Mouse (Mus musculus) liver, embryonic 13.5 days (tissue): ENCODE data around the gene Tnfaip3. TPM values are rescaled to one million over a fixed set of nuclear protein-coding genes. Genes with fewer than 3 reads are reported as not detected.

Experiments used
- ATAC-seq: fragments of 200-750 bp; cut with Nextera tagmentation; 2 replicates; pipeline ENCODE4 v1.8.0; 2017; ENCODE audit warnings: low read depth, mild to moderate bottlenecking, moderate number of reproducible peaks, moderate library complexity
- DNase-seq: peaks from one replicate; pipeline ENCODE4 v3.0.0; 2022
- H3K27ac ChIP-seq: fragments of 300-500 bp; sonication (generic); 2 replicates; pipeline ENCODE4 v1.5.1; 2015; ENCODE audit warnings: moderate library complexity, mild to moderate bottlenecking, inconsistent platforms
- H3K27me3 ChIP-seq: fragments of 300-500 bp; sonication (generic); 2 replicates; pipeline ENCODE4 v1.6.1; 2015; ENCODE audit warnings: mild to moderate bottlenecking, inconsistent platforms
- H3K36me3 ChIP-seq: fragments of 300-500 bp; sonication (generic); 2 replicates; pipeline ENCODE4 v1.6.1; 2015; ENCODE audit warnings: mild to moderate bottlenecking, inconsistent platforms
- H3K4me1 ChIP-seq: fragments of 300-500 bp; sonication (generic); replicated peaks from 2 replicates; pipeline ENCODE4 v1.6.1; 2015; ENCODE audit warnings: inconsistent platforms
- H3K4me2 ChIP-seq: fragments of 300-500 bp; sonication (generic); 2 replicates; pipeline ENCODE4 v1.6.1; 2015; ENCODE audit warnings: inconsistent platforms, mild to moderate bottlenecking, moderate library complexity
- H3K4me3 ChIP-seq: fragments of 300-500 bp; sonication (generic); replicated peaks from 2 replicates; pipeline ENCODE4 v1.5.1; 2015; ENCODE audit warnings: mild to moderate bottlenecking, inconsistent platforms
- H3K9ac ChIP-seq: fragments of 300-500 bp; sonication (generic); 2 replicates; pipeline ENCODE4 v1.6.1; 2015; ENCODE audit warnings: mild to moderate bottlenecking, inconsistent platforms
- H3K9me3 ChIP-seq: fragments of 300-500 bp; sonication (generic); replicated peaks from 2 replicates; pipeline ENCODE4 v1.6.1; 2016; ENCODE audit warnings: inconsistent platforms
- WGBS: fragments of 180-500 bp; shearing (Covaris S2); methylation state at CpG from one replicate; pipeline ENCODE4 v1.1.7; 2015; ENCODE audit not compliant: insufficient replicate concordance; 5-methylcytosine and 5-hydroxymethylcytosine counted together
- polyA plus RNA-seq: library from polyadenylated mRNA; unstranded; fragments of >200 nt; fragmentation: Nextera tagmentation; extraction: Ambion mirVana; gene quantifications from 2 replicates; pipeline ENCODE4 v1.2.1, GENCODE M21; 2015

Gene Tnfaip3
- polyA plus RNA-seq, 1 experiment from 2014 or later, result 0.71 TPM

GRCm38 (mm10) chr10:19040147-19040546 lies 24.7 kb upstream of the Tnfaip3 start:
- H3K9ac ChIP-seq, result no peak overlapping the region
- H3K4me2 ChIP-seq, result no peak overlapping the region
- H3K36me3 ChIP-seq, result no peaks in the 10 kb centered on the region
- ATAC-seq (no peak), DNase-seq (no peak)
- no peaks in the 10 kb centered on the region for H3K27me3 ChIP-seq
- WGBS, result 71% methylated on average over 2 of the region's 2 CpGs
- no peak overlapping the region for H3K4me3 ChIP-seq
- no peaks in the 10 kb centered on the region for H3K4me1 ChIP-seq
- H3K9me3 ChIP-seq, result no peaks in the 10 kb centered on the region
- no peak overlapping the region for H3K27ac ChIP-seq

DNA sequence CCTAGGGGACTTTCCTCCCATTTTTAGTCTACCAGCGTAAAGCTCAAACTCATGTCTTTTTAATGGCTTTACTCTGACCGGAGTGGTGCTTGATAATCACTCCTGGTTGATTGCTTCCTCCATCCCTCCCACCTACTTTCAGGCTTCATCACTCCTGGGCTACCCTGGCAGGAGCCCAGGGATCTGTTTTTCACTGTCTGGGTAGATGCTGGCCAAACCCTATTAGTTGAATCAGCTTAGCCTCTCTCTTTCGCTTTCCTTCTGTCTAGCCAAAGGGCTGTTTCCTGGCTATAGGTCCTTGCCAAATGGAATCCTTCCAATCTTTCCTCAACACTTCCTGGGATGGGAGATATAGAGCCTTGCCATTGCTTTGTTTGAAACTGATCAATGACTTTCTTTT lies 19.3 kb upstream of the Tnfaip3 start:
- ATAC-seq, result no peak
- no peak overlapping the region for H3K4me2 ChIP-seq
- H3K9me3 ChIP-seq, result no peaks in the 10 kb centered on the region
- H3K9ac ChIP-seq, result no peak overlapping the region
- no peaks in the 10 kb centered on the region for H3K4me1 ChIP-seq
- 68% methylated on average over 3 of the region's 3 CpGs for WGBS
- no peak for DNase-seq
- H3K4me3 ChIP-seq, result no peak overlapping the region
- H3K27me3 ChIP-seq, result no peaks in the 10 kb centered on the region
- no peaks in the 10 kb centered on the region for H3K36me3 ChIP-seq
- no peak overlapping the region for H3K27ac ChIP-seq

GRCm38 (mm10) chr10:19033696-19034095 lies 18.2 kb upstream of the Tnfaip3 start:
- DNase-seq, result no peak
- WGBS, result 37% methylated on average over 1 of the region's 1 CpGs
- no peaks in the 10 kb centered on the region for H3K27me3 ChIP-seq
- no peaks in the 10 kb centered on the region for H3K4me1 ChIP-seq
- ATAC-seq, result no peak
- H3K4me2 ChIP-seq, result no peak overlapping the region
- no peaks in the 10 kb centered on the region for H3K9me3 ChIP-seq
- H3K36me3 ChIP-seq, result no peaks in the 10 kb centered on the region
- no peak overlapping the region for H3K9ac ChIP-seq
- no peak overlapping the region for H3K27ac ChIP-seq
- H3K4me3 ChIP-seq, result no peak overlapping the region

- Histone ChIP-seq H3K9ac (no peak overlapping the region), H3K4me1 (no peaks in the 10 kb centered on the region), H3K27ac (no peak overlapping the region), H3K36me3 (no peaks in the 10 kb centered on the region), H3K27me3 (no peaks in the 10 kb centered on the region), H3K4me3 (no peak overlapping the region), H3K9me3 (no peaks in the 10 kb centered on the region), H3K4me2 (no peak overlapping the region)
- ATAC-seq (no peak), DNase-seq (no peak)
These were observed 16.4 kb upstream of the Tnfaip3 start for GRCm38 (mm10) chr10:19031875-19032274.

DNA sequence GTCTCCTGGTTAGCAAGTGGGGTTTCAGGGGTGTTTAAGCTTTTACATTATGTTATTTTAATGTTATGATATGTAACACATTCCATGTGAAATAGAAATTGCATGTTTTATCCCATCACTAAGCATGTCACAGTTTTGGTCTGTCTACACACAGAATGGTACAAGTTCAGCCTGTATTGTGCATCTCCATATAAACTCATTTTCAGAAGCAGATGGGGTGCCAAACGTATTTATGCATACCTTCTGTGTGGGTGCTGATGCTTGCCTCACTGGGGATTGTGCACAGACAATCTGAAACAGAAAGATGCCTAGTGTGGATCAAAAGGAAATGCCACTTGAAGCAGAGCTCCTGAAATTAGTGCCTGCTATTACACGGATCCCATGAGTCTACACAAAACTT lies 15.2 kb upstream of the Tnfaip3 start:
- WGBS, result 64% methylated on average over 2 of the region's 2 CpGs
- Histone ChIP-seq H3K27ac (no peak overlapping the region), H3K4me1 (no peaks in the 10 kb centered on the region), H3K9ac (no peak overlapping the region), H3K27me3 (no peaks in the 10 kb centered on the region), H3K4me3 (no peak overlapping the region), H3K9me3 (no peaks in the 10 kb centered on the region), H3K4me2 (no peak overlapping the region), H3K36me3 (no peaks in the 10 kb centered on the region)
- DNase-seq (no peak), ATAC-seq (no peak)

GRCm38 (mm10) chr10:19026710-19027109 lies 11.3 kb upstream of the Tnfaip3 start:
- Histone ChIP-seq H3K27me3 (no peaks in the 10 kb centered on the region), H3K4me2 (no peak overlapping the region), H3K4me3 (no peak overlapping the region), H3K4me1 (no peaks in the 10 kb centered on the region), H3K9me3 (no peaks in the 10 kb centered on the region), H3K9ac (no peak overlapping the region), H3K36me3 (no peaks in the 10 kb centered on the region), H3K27ac (no peak overlapping the region)
- no peak for ATAC-seq
- no peak for DNase-seq
- 69% methylated on average over 5 of the region's 5 CpGs for WGBS

GRCm38 (mm10) chr10:19024353-19024752 lies 8.9 kb upstream of the Tnfaip3 start:
- no peak for ATAC-seq
- H3K36me3 ChIP-seq, result no peaks in the 10 kb centered on the region
- H3K9ac ChIP-seq, result no peak overlapping the region
- no peaks in the 10 kb centered on the region for H3K9me3 ChIP-seq
- no peak overlapping the region for H3K4me2 ChIP-seq
- no peak for DNase-seq
- H3K27ac ChIP-seq, result no peak overlapping the region
- no peaks in the 10 kb centered on the region for H3K4me1 ChIP-seq
- H3K4me3 ChIP-seq, result no peak overlapping the region
- WGBS, result 60% methylated on average over 5 of the region's 5 CpGs
- H3K27me3 ChIP-seq, result no peaks in the 10 kb centered on the region

DNA sequence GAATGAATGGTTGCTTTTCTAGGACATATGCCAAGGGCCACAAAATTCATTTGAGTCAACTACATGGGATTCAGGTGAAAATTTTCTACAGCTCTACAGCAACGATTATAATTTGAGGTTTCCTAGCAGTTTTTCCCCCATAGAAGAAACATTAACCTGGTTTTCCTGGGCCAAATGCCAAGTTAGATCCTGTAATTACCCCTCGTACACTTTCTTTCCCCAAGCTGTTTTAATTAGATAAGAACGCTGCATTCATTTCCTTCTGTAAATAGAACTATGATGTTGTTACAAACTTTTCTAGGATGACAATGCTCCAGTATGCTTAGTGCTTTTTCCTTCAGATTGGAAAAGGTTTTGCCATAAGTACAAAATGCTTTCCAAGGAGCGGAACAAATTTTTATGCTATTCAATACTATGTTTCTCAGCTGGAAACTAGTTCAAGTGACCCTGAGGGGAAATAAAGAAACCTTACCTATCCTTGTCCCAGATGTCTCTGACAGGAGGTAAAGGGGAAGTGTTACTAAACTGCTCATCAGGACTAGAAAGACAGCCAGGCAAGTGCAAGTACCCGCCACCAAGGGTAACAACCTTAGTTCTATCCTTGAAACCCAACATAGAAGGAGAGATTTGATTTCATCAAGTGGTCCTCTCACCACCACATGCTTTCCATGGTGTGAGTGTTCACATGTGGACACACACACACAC lies 8.3 kb upstream of the Tnfaip3 start:
- DNase-seq (no peak), ATAC-seq (no peak)
- H3K27ac ChIP-seq, result no peak overlapping the region
- H3K4me1 ChIP-seq, result no peaks in the 10 kb centered on the region
- no peak overlapping the region for H3K9ac ChIP-seq
- WGBS, result 53% methylated on average over 5 of the region's 5 CpGs
- H3K4me3 ChIP-seq, result no peak overlapping the region
- no peaks in the 10 kb centered on the region for H3K36me3 ChIP-seq
- H3K4me2 ChIP-seq, result no peak overlapping the region
- H3K27me3 ChIP-seq, result no peaks in the 10 kb centered on the region
- H3K9me3 ChIP-seq, result no peaks in the 10 kb centered on the region

GRCm38 (mm10) chr10:19022272-19022671 lies 6.8 kb upstream of the Tnfaip3 start:
- H3K27me3 ChIP-seq, result no peaks in the 10 kb centered on the region
- no peak for DNase-seq
- no peak overlapping the region for H3K27ac ChIP-seq
- H3K4me1 ChIP-seq, result no peaks in the 10 kb centered on the region
- H3K9me3 ChIP-seq, result no peaks in the 10 kb centered on the region
- WGBS, result 82% methylated on average over 1 of the region's 1 CpGs
- H3K4me3 ChIP-seq, result no peak overlapping the region
- no peak for ATAC-seq
- no peaks in the 10 kb centered on the region for H3K36me3 ChIP-seq
- no peak overlapping the region for H3K9ac ChIP-seq
- H3K4me2 ChIP-seq, result no peak overlapping the region

DNA sequence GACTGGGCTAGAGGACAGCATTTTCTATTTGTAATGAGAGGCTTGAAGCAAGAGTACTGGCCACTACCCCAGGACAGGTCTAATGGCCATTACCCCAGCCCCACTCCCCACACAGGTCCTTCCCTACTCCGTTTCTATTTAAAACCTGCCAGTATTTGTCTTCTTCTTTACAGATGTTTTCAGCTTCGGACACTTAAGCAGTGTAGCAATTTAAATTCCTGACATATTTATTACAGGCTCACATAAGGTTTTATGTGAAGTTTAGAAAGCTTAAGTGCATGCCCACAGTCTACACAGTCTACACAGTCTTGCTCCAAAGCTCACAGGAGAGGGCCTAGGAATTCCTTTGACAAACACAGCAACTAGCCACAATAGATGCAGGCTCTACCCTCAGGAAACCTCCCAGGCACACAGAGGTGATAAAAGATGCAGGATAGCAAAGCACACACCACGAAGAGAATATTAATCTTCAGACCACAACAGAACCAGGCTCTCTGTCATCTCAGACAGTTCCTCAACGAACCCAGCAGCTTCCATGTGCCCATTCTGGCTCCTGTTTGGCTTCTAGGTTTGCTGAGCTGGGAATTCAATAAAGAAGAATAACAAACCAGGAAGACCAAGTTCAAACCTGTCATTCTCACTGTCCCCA lies 1.5 kb upstream of the Tnfaip3 start:
- H3K4me2 ChIP-seq, result no peak overlapping the region
- H3K27ac ChIP-seq, result no peak overlapping the region
- no peak overlapping the region for H3K4me3 ChIP-seq
- H3K4me1 ChIP-seq, result peaks cover 20% of the 10 kb centered on the region
- DNase-seq (no peak), ATAC-seq (no peak)
- no peak overlapping the region for H3K9ac ChIP-seq
- no peaks in the 10 kb centered on the region for H3K36me3 ChIP-seq
- H3K9me3 ChIP-seq, result no peaks in the 10 kb centered on the region
- H3K27me3 ChIP-seq, result no peaks in the 10 kb centered on the region
- WGBS, result 34% methylated on average over 4 of the region's 4 CpGs

- ATAC-seq (peak; percentile 18), DNase-seq (no peak)
These were observed 838 bp downstream of the Tnfaip3 start for GRCm38 (mm10) chr10:19014381-19015256.

More at GRCm38 (mm10) chr10:19014381-19015256, 838 bp downstream of the Tnfaip3 start:
- Histone ChIP-seq H3K4me1 (peaks cover 20% of the 10 kb centered on the region), H3K4me2 (peak overlapping the region; percentile 94), H3K9ac (peak overlapping the region; percentile 76), H3K9me3 (no peaks in the 10 kb centered on the region), H3K36me3 (no peaks in the 10 kb centered on the region), H3K4me3 (peak overlapping the region; percentile 72), H3K27me3 (no peaks in the 10 kb centered on the region), H3K27ac (peak overlapping the region; percentile 58)
- WGBS, result under 1% methylated on average over 43 of the region's 43 CpGs
